Mouse (Mus musculus) stomach, postnatal 0 days (tissue): ENCODE results near the gene Kras.

ENCODE experiments used
- CTCF ChIP-seq: IDR thresholded peaks from 2 replicates; pipeline ENCODE4 v1.5.1; 2016; ENCODE audit warnings: antibody characterized with exemption, low read depth, mild to moderate bottlenecking, moderate library complexity
- EP300 ChIP-seq: optimal IDR thresholded peaks from 2 replicates; pipeline ENCODE3; 2016; ENCODE audit warnings: antibody characterized with exemption

GRCm38 (mm10) chr6:145240285-145240684 is 9.8 kb downstream of the Kras start:
- no peak for TF ChIP-seq CTCF
- TF ChIP-seq EP300, result no peak
